Mouse (Mus musculus): Measurements from ENCODE around the gene Tmem255b. TPM values are rescaled to one million over a fixed set of nuclear protein-coding genes. Genes with fewer than 3 reads are reported as not detected.

The Tmem255b gene
- polyA plus RNA-seq, 2 experiments from 2014 or later: not detected

GRCm38 (mm10) chr8:13448145-13448544, 13.2 kb downstream of the Tmem255b start:
- ATAC-seq: no peak

GRCm38 (mm10) chr8:13451747-13452277, 16.8 kb downstream of the Tmem255b start:
- ATAC-seq: no peak

GRCm38 (mm10) chr8:13454341-13455113, 19.5 kb downstream of the Tmem255b start:
- no peak for ATAC-seq

- no peak for ATAC-seq
These were observed 20.3 kb downstream of the Tmem255b start for GRCm38 (mm10) chr8:13455295-13455694.

- no peak for ATAC-seq
These were observed 24.4 kb downstream of the Tmem255b start for GRCm38 (mm10) chr8:13459431-13459830.

DNA sequence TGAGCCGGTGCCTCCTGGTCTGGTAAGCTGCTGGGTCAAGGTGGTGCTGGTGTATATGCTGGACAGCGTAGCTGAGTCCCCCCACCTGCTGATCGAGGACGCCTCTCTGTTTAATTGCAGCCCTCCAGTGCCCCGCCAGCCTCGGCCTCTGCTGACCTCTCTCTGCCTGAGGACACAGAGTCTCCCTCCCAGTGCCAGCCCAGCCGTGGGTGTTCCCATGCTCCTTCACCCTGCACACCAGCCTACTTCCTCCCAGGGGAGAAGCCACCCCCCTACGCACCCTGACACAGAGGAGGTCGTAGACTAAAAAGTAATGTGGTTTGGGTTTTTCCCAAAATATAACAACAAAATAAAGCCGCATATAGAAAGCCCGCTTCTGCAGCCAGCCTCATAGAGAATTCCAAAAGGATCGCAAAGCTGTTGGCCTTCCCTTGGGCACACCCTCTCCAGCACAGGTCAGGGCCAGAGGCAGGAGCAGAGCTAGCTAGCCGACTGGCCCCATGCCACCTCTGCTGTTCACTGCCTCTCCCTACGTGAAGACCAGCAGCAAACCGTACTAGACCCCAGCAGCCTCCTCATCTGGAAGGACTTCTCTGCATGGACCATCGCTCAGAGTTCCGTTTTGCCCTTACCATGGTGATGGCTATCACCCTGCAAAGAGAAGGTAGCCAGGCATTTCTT, 26.2 kb downstream of the Tmem255b start:
- no peak for ATAC-seq

DNA sequence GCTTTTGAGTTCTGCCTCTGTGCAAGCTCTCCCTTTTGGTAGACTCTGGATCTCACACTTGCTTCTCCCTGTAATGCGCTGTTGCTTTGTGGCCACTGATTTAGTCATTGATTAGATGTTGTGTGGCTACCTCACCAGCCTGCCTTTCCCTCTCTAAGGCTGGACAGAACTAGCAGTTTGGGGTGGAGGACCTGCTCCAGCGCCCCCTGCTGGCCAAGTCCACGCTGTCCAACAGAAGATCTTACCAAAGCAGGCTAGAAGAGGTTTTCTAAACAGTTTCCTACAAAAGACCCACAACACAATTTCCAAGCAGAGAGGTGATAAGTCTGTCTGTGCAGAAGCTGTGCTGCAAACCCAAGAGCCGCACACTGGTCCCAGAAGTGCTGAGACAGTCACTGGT, 26.9 kb downstream of the Tmem255b start:
- no peak for ATAC-seq

- no peak for ATAC-seq
These were observed 27.4 kb downstream of the Tmem255b start for GRCm38 (mm10) chr8:13462392-13462791.

DNA sequence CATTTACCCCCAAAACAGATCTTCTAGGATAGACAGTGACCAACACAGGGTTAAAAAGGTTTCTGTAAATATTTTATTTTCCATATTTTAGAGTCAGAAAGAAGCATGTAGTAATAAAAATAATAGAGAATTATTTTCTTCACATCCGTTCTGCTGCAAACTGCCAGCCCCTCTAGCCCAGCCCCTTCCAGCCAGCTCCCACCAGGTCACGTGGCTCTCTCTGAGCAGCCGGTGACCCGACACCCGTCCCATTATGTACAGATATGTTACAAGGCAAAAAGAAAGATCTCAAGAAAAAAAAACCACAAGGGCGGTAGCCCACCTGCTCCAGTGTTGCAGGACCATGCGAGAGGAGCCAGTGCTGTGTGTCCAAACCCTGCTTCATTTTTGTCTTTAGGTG, 30.3 kb downstream of the Tmem255b start:
- no peak for ATAC-seq

DNA sequence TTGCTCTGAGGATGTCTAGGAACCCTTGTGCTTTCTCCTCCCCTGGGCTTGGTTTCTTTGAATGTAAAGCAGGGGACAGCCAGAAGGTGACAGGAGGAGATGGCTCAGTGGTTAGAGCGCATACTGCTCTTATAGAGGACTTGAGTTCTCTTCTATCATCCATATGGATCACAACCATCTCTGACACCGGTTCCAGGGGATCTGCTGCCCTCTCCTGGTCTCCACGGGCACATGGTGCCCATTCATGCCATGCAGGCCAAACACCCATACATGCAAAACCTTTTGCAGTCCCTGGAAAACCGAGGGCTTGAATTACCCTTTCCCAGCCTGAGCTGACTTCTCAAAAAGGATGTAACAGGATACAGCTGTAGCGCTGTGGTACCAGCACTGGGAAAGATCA, 32.0 kb downstream of the Tmem255b start:
- ATAC-seq: no peak

GRCm38 (mm10) chr8:13468737-13469136, 33.7 kb downstream of the Tmem255b start:
- ATAC-seq: no peak

- ATAC-seq: no peak
These were observed 36.5 kb downstream of the Tmem255b start for GRCm38 (mm10) chr8:13471484-13471883.

DNA sequence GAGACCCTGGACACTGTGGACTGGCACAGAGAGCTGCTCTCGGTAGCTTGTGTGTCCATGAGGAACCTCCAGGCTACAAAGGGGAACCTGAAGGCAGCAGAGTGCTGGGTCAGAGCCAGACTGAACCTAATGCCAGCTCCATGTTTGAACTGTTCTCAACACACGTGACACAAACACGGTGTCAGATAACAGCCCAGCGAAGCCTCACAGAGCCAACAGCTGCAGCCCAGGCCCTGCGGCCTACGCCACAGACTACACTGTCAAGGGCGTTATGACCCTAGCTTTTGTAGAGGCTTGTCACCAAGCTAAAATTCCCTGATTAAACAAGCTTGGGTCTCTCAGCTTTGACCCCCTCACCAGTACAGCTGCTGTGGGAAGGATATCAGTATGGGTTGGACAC, 37.3 kb downstream of the Tmem255b start:
- ATAC-seq: no peak

DNA sequence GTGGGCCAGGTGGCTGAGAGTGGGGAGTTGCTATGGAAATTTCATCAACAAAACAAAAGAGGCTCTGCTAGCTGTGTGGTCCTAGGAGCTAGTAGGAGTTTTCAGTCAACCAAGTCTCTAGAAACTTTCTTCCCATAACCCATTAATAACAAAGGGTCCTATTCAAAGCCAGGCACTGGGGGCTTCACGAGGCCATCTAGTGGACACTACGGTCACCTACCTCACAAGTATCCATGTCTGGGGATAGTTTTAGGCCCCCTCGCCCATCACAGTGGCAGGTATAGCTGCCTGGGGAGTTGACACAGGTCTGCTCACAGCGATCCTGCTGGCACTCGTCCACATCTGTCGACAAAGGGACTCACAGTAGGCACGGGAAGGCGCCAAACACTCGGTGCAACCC, 40.9 kb downstream of the Tmem255b start:
- no peak for ATAC-seq

DNA sequence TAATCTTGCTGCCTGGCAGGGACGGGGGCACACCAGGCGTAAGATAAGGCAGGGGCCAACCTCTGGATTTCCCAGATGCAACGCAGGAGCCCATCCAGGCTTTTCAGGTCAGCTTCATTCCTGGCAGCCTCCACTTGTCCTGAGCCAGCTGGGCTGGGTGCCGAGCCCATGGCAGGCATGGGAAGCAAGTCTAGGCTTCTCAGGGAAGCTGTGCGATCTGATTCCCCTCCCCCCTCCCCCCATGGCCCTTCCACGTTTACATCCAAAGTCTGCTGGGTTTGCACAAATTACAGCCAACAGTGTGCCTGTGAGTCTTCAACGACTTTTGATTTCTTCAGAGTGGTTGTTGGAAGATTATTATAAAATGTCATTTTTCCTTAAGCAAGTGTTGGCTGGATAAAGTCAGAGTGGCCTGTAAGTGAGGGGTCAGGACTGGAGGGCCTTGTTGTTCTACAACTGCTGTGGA, 46.1 kb downstream of the Tmem255b start:
- ATAC-seq: no peak

GRCm38 (mm10) chr8:13481596-13481995, 46.6 kb downstream of the Tmem255b start:
- ATAC-seq: no peak

- no peak for ATAC-seq
These were observed 47.3 kb downstream of the Tmem255b start for GRCm38 (mm10) chr8:13482101-13482801.

DNA sequence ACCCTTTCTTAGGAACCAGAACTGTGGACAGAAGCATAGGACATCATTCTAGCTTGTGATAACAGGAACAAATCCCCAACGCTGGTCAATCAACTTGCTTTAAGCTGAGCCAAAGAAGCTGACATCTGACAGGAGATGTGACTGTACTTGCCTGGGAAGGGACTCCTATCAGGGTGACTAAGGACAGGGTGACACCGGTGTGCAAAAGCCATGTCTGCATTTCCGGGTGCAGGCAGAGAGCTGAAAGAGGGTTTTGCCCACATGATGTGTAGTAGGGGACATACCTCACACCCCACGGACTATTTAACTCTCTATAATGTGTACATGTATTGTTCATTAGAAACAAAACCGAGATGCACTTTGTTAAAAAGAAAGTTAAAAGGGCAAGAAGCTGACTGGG, 48.2 kb downstream of the Tmem255b start:
- no peak for ATAC-seq

DNA sequence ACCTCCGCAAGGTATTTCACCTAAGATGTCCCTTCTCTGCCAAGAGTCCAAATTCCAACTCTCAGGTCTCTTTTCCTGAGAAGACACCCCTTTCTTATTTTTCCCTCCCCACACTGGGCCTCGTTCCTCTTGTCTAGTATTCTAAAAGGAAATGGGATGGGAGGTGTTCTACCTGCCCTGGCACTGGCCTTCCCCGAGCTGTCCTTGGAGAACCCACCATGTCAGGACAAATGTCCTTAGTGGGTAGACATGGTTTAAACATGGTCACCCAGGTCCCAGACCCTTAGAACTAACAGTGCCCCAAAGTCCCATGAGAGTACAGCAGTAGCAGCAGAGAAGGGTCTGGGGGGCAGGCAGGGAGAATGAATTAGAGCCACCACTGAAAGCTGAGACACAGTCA, 54.4 kb downstream of the Tmem255b start:
- no peak for ATAC-seq

DNA sequence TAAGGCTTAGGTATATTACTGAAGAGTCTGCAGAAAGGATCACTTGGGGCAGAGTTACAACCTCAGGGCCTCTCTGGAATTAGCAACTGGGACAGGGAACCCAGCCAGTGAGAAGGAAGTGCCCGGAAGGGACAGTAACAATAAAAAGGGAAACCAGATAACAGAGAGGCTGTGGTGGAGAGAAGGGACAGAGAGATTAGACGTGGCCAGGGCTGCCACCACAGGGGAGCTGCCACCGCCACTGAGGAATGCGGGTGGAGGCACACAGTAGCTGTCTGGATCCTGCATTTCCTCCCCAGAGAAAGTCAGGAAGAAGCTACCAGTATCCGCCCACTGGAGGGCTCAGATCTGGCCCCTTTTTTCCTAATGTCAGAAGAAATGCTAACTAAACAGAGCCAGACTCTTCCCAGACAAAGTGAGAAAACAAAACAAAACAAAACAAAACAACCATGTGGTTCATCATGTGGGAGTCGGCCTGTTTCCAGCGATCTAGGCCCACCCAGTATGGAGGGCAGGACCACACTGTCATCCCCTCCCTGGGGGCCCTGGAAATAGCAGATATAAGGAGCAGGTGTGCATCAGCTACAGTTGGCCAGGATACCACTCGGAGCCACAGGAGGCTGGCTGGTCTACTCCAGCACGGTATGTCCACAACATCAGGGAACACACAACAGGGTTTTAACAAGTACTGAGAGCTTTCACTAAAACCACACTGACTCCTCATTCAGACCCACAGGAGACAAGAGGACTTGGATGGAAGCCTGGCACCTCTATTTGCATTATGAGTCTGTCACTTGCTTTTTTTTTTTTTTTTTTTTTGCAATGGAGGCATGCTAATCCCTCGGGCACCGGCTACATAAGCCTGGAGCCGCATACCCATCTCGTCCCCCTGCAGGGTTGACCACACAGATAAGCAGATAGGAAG, 55.3 kb downstream of the Tmem255b start:
- no peak for ATAC-seq

DNA sequence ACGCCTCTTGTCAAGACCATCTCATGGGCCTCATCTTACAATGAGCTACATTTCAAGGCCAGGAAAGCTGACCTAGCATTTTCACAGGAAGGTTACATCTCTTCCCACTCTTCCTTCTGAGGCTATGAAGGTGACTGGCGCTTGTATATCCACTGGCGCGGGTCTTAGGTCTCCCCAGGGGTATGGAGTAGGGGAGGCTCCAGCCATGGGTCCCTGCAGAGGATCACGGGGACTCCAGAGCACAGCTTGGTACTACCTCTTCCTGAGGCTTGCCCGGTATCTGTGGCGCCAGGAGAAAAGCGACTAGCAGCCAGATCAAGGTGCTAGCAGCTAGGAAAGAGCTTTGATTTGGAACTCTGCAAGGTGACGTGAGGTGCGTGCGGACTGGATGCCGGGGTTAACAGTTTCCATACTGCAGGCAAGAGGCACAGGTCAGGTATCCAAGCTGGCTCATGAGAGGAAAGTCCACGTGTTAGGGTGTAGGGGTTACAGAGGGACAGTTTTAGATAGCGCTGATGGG, 56.6 kb downstream of the Tmem255b start:
- no peak for ATAC-seq
